Mouse (Mus musculus) fat pad, adult 2 months (tissue): Measurements from ENCODE around the gene Tmem119.

ENCODE experiments used
- DNase-seq: peaks from one replicate; pipeline ENCODE4 v3.0.0-alpha.2; 2011; ENCODE audit warnings: low read depth, low spot score; ENCODE audit errors: extremely low read depth

Gene Tmem119

DNA sequence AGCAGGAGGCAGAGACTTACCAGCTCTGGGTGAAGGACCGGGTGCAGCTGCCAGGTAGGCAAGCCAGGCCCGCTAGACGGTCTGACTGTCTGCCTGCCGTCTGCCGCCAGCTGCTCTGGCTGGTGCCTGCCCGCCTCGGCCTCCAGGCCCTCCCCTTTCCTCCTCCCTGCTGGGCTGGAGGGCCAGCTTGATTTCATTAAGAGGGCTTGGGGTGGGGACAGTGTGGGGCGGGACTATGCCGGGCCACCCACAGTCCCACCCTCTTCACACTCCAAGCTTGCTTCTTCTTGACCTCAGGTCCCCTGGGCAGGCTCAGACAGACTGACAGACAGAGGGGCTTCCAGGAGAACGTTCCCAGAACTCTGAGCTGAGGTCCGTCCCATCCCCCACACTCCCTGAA is at the start of gene Tmem119:
Gene Tmem119 (minus strand): TSS at position 237 of the 400 bp plus-strand sequence.
- DNase-seq: no peak

GRCm38 (mm10) chr5:113847636-113848035 is 47.3 kb upstream of the Tmem119 start:
- DNase-seq: no peak

DNA sequence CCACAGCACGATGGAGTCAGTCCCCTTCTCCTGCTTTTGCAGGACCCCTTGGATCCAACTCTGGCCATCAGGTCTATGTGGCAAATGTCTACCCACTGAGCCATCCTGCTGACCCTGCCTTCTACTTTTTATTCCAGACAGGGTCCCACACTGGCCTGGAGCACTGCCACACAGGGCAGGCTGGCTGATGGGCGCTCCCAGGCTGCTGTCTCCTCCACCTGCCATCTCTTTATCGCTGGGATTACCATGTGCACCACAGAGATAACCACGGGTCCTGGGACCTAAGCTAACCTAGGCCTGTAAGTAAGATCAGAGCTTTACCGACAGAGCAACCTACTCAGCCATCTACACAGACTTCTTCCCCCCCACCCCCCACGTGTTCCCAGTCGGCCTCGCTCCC is 46.3 kb upstream of the Tmem119 start:
- no peak for DNase-seq

- DNase-seq: no peak
These were observed 45.3 kb upstream of the Tmem119 start for GRCm38 (mm10) chr5:113845627-113846026.

- DNase-seq: no peak
These were observed 44.4 kb upstream of the Tmem119 start for GRCm38 (mm10) chr5:113844721-113845120.

DNA sequence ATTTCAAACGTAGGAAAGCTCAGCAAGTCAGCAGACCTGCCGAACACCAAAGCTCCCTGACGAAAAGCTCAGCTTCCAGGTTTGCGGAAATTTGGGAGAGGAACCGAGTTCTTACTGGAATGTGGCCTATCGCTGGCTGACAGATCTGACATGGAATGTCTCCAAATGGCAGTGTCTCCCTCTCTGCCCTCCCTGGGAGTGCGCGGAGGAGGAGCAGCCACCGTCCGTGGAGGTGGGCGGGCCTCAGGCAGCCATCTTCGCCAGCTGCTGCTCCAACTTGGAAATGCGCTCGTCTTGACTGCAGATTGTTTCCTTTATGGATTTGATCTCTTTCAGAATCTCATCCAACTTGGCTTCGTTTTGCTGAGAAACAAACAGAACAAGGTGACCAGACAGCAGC is 43.8 kb upstream of the Tmem119 start:
- no peak for DNase-seq

DNA sequence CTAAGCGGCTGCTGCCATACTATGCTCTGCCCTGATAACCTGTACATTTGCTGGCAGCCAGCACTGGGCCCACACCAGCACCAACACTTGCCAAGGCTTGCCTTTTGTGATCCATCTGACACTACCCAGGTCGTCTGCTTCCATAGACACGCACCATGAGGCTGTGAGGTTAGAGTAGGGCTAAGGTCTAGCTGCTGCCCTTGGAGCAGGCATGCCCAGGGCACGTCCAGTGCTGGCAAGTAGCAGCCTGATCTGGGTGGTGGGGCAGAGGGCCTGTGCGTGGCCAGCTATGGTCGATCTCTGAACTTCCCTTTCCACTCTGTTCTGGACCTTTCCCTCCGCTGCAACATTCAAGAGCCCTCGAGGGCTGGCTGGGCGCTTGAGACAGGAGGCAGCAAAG is 42.6 kb upstream of the Tmem119 start:
- no peak for DNase-seq

GRCm38 (mm10) chr5:113842244-113842643 is 41.9 kb upstream of the Tmem119 start:
- DNase-seq: no peak

GRCm38 (mm10) chr5:113841243-113842225 is 41.2 kb upstream of the Tmem119 start:
- no peak for DNase-seq

DNA sequence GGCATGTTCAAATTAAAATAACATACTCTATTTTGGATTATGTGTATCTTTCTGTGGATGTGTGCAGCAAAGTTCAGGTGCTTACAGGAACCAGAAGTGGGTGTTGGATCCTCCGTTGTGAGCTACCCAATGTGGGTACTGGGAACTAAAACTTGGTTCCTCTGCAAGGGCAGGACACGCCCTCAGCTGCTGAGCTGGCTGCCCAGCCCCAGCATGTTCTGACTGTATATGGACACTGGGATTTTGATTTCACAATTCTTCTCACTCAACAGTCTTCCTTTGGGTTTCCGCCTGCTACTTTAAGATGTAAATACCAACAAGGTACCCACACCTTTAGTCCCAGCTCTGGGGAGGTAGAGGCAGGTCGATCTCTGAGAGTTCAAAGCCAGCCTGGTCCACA is 40.1 kb upstream of the Tmem119 start:
- no peak for DNase-seq

DNA sequence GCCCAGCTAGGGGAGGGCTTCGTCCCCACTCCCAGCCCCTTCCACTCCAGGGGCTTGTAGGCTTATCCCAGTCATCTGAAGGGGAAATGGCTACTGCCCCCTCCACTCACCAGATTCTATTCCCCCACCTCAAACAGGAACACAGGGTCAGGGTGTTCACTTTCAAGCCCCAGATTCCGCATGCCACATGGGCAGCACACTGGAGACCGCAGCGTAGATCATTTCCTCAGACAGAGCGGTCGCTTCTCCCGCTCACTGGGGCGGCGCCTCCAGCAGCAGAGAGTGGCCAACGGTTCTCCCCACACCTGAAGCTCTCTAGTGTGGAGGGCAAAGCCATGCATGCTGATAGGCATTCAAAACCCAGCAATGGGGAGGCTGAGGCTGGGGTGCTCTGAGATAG is 36.6 kb upstream of the Tmem119 start:
- DNase-seq: no peak

DNA sequence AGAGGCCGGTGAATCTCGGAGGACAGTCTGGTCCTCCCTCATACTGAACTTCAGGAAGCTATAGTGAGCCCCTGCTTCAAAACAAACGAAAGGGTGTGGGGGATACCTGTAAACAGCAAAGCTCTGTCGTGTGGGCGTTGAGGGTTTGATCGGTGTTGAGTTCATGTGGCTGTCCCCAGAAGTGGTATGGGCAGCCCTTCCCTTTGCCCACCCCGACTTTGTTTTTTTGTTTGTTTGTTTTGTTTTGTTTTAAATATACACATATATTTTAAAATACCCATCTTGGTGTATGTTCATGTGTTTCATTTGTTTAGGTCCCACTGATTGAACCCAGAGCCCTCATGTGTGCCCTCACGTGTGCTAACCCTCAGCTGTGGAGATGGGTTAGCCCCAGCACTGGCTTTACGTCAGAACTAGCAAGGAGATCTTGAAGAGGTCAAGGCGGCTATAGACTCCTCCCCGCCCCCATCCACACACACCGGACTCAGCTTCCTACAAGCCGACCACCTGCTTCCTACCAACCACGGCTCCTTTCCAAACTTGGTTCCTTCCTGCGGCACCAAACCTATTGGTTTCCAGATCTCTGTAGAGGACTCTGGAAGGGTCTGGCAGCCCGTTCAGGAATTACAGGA is 33.1 kb upstream of the Tmem119 start:
- no peak for DNase-seq

DNA sequence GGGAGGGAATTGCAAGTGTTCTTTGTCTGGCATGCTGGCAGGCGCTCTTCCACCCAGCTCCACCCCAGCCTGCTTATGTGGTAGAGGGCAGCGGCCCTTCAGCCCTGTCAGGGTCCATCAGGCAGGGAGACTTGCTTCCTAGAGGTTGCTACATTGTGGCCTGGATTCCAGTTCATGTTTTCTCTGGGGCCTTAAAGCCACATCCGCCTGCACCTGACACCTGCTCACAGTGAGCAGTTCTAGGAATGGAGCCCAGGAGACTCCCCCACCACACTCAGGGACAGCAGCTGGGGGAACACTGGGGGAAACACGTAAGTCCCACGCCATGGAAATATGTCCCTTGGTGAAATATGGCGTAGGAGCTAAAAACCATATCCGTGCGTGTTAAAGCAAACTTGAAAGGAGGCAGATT is 32.2 kb upstream of the Tmem119 start, which contains the start of gene Selplg:
Gene Selplg (minus strand): TSS at position 155 of the 412 bp plus-strand sequence.
- DNase-seq: no peak

GRCm38 (mm10) chr5:113831741-113832140 is 31.4 kb upstream of the Tmem119 start:
- DNase-seq: no peak

DNA sequence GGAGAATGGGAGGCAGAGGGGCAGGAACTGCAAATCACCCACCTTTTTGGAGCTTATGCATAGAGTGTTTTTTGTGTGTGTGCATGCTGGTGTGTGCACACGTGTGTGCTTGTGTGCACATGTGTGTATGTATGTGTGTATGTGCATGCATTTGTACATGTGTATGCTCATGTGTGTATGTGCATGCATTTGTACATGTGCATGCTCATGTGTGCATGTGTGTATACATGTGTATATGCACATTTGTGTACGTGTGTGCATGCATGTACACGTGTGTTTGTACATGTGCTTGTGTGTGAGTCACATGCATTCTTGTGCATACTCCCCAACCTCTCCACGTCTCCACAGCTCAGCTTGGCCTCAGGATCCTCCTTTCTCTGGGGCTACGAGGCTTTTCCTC is 30.5 kb upstream of the Tmem119 start:
- no peak for DNase-seq

GRCm38 (mm10) chr5:113830292-113830643 is 30.0 kb upstream of the Tmem119 start:
- no peak for DNase-seq

- DNase-seq: no peak
These were observed 29.4 kb upstream of the Tmem119 start for GRCm38 (mm10) chr5:113829566-113830291.

DNA sequence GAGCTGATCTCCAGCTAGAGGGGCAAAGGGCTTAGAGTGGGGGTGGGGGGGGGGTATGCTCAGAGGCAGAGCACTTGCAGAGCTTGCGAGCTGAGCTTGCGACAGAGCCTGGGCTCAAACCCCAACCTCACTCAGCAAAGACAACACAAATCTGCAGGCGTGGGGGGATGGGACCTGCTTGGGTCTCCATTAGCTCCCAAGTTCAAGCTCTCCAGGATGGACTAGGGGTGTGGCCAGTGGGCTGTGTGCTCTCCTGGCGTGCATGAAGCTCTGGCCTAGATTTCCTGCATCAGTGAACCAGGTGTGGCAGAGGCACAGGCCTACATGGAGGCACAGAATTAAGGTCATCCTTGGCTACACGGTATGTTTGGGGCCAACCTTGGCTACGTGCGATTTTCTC is 28.2 kb upstream of the Tmem119 start:
- no peak for DNase-seq

DNA sequence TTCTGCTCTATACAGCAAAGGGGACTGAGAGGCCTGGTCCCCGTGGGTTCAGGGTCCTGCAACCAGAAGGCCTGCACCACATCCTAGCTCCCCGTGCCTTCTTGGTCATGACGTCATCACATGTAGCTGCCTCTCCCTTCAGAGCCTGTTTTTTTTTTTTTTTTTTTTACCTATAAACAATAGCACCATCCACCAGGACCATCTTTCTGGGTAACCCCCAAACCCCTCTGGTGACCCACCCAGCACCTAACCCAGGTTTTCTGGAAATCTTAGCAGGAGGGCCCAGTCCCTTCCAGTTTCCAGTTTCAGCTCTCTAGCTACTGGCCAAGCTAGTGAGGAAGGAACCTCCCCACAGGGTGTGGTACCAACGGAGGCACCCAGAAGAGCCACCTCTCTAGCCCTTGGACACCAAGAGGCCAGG is 27.7 kb upstream of the Tmem119 start:
- DNase-seq: no peak

DNA sequence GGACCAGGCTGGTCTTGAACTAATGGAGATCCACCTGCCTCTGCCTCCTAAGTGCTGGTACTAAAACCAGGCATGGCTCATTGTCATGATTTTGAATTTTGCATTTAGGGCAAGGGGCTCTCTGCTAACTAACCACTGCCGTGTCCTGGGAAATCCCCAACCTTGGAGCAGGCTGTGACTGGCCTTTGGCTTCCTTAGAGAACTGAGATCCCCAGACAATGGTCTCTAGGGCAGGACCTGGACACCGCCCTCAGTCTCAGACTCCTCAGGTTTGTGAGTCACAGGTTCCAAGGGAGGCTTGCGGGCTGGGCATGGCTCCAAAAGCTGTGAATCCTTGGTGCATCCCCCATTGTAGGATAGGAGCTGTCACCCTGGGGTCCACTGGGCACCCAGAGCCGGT is 26.3 kb upstream of the Tmem119 start:
- DNase-seq: no peak

GRCm38 (mm10) chr5:113825558-113825957 is 25.2 kb upstream of the Tmem119 start:
- no peak for DNase-seq

DNA sequence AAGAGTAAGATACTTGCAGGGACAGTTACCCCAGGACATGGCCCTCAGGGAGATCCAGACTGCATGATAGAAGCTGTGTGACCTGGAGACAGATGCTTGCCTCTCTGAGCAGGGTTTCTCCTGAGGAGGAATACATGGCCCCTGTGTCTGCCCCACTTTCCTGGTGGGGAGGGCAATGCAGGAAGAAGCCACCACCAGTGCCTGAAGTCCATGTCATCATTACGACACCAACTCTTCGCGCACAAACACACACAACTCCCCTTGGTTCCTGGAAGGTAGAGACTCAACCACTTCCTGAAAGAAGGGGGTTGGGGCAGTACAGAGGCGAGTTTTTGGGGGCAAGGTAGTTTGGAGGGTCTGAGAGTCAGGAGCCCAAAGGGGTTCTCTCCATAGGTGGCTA is 23.9 kb upstream of the Tmem119 start:
- no peak for DNase-seq
